Mouse (Mus musculus): Measurements from ENCODE around the gene Diras2. TPM values are rescaled to one million over a fixed set of nuclear protein-coding genes. Genes with fewer than 3 reads are reported as not detected.

The Diras2 gene
- polyA plus RNA-seq, 1 experiment = 2.0 TPM

GRCm38 (mm10) chr13:52574311-52574710 lies 43.2 kb upstream of the Diras2 start:
- Histone ChIP-seq H3K27ac (ENCODE audit: insufficient read depth, low read length) (peak overlapping the region; percentile 61; the same call in 1 of the 2 replicates), H3K27me3 (ENCODE audit: control insufficient read depth, insufficient read depth, low read length) (no peaks in the 10 kb centered on the region), H3K4me3 (ENCODE audit: extremely low read depth, insufficient read depth, insufficient read length) (no peak overlapping the region), H3K4me1 (ENCODE audit: control insufficient read depth, insufficient read depth, insufficient read length) (peaks cover 37% of the 10 kb centered on the region; the same call in 1 of the 2 replicates), H3K36me3 (ENCODE audit: control insufficient read depth, insufficient read depth, low read length) (no peaks in the 10 kb centered on the region)
- 47% methylated on average over 2 of the region's 2 CpGs for WGBS
- TF ChIP-seq POLR2A (IDR thresholded peaks at IDR 0.05; ENCODE audit: low read depth, low read length) (no peak), CTCF (IDR thresholded peaks at IDR 0.05; ENCODE audit: extremely low read depth, insufficient read depth, insufficient read length, insufficient replicate concordance) (no peak)
- DNase-seq (ENCODE audit: low read depth in 1 of 2, low spot score in 2 of 2) = no peak

- peaks cover 37% of the 10 kb centered on the region; the same call in 1 of the 2 replicates for H3K4me1 ChIP-seq (ENCODE audit: control insufficient read depth, insufficient read depth, insufficient read length)
- no peaks in the 10 kb centered on the region for H3K27me3 ChIP-seq (ENCODE audit: control insufficient read depth, insufficient read depth, low read length)
- peak overlapping the region; percentile 97 for H3K27ac ChIP-seq (ENCODE audit: insufficient read depth, low read length)
- WGBS = 38% methylated on average over 9 of the region's 9 CpGs
- no peaks in the 10 kb centered on the region for H3K36me3 ChIP-seq (ENCODE audit: control insufficient read depth, insufficient read depth, low read length)
- TF ChIP-seq CTCF (IDR thresholded peaks at IDR 0.05; ENCODE audit: extremely low read depth, insufficient read depth, insufficient read length, insufficient replicate concordance) (no peak), POLR2A (IDR thresholded peaks at IDR 0.05; ENCODE audit: low read depth, low read length) (no peak; the same call in 1 of the 2 replicates)
- DNase-seq (ENCODE audit: low read depth in 1 of 2, low spot score in 2 of 2) = peak; percentile 75 to 96
- H3K4me3 ChIP-seq (ENCODE audit: extremely low read depth, insufficient read depth, insufficient read length) = peak overlapping the region; percentile 21; the same call in 1 of the 2 replicates
Measured at GRCm38 (mm10) chr13:52572451-52573446, 41.7 kb upstream of the Diras2 start.

- peaks cover 32% of the 10 kb centered on the region; the same call in 1 of the 2 replicates for H3K4me1 ChIP-seq (ENCODE audit: control insufficient read depth, insufficient read depth, insufficient read length)
- DNase-seq (ENCODE audit: low read depth in 1 of 2, low spot score in 2 of 2) = no peak
- TF ChIP-seq CTCF (IDR thresholded peaks at IDR 0.05; ENCODE audit: extremely low read depth, insufficient read depth, insufficient read length, insufficient replicate concordance) (no peak), POLR2A (IDR thresholded peaks at IDR 0.05; ENCODE audit: low read depth, low read length) (no peak)
- 26% methylated on average over 11 of the region's 11 CpGs for WGBS
- peak overlapping the region; percentile 97 for H3K27ac ChIP-seq (ENCODE audit: insufficient read depth, low read length)
- H3K27me3 ChIP-seq (ENCODE audit: control insufficient read depth, insufficient read depth, low read length) = no peaks in the 10 kb centered on the region
- H3K4me3 ChIP-seq (ENCODE audit: extremely low read depth, insufficient read depth, insufficient read length) = peak overlapping the region; percentile 21; the same call in 1 of the 2 replicates
- no peaks in the 10 kb centered on the region for H3K36me3 ChIP-seq (ENCODE audit: control insufficient read depth, insufficient read depth, low read length)
Measured at GRCm38 (mm10) chr13:52571591-52572384, 40.7 kb upstream of the Diras2 start.

DNA sequence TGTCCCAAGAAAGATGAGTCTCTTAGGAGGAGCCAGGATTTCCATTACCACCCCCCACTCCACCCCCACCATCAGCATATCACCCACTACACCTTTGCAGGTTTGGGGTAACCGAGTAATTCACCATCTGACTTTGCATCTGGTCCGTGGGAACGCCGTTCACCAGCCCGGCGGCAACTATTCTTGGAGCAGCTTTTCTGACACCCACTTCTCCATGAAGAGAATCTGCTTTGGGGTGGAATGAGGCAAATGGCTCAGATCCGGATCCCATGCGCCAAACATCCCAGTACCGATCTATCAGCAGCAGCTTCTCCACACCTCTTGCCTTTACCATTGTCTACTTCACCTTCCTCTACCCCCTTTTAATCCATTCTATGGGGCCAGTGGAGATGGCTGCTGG lies 39.2 kb upstream of the Diras2 start:
- no peak for TF ChIP-seq POLR2A (IDR thresholded peaks at IDR 0.05; ENCODE audit: low read depth, low read length)
- no peak for TF ChIP-seq CTCF (IDR thresholded peaks at IDR 0.05; ENCODE audit: extremely low read depth, insufficient read depth, insufficient read length, insufficient replicate concordance)

GRCm38 (mm10) chr13:52569194-52569769 lies 38.2 kb upstream of the Diras2 start:
- Histone ChIP-seq H3K36me3 (ENCODE audit: control insufficient read depth, insufficient read depth, low read length) (no peaks in the 10 kb centered on the region), H3K27me3 (ENCODE audit: control insufficient read depth, insufficient read depth, low read length) (no peaks in the 10 kb centered on the region), H3K4me1 (ENCODE audit: control insufficient read depth, insufficient read depth, insufficient read length) (peaks cover 42% of the 10 kb centered on the region; the same call in 1 of the 2 replicates), H3K27ac (ENCODE audit: insufficient read depth, low read length) (peak overlapping the region; percentile 33; the same call in 1 of the 2 replicates), H3K4me3 (ENCODE audit: extremely low read depth, insufficient read depth, insufficient read length) (no peak overlapping the region)
- TF ChIP-seq CTCF (IDR thresholded peaks at IDR 0.05; ENCODE audit: extremely low read depth, insufficient read depth, insufficient read length, insufficient replicate concordance) (no peak), POLR2A (IDR thresholded peaks at IDR 0.05; ENCODE audit: low read depth, low read length) (no peak)
- DNase-seq (ENCODE audit: low read depth in 1 of 2, low spot score in 2 of 2) = no peak
- 81% methylated on average over 8 of the region's 8 CpGs for WGBS

More for the DNA sequence above, 39.2 kb upstream of the Diras2 start:
- no peaks in the 10 kb centered on the region for H3K36me3 ChIP-seq (ENCODE audit: control insufficient read depth, insufficient read depth, low read length)
- no peaks in the 10 kb centered on the region for H3K27me3 ChIP-seq (ENCODE audit: control insufficient read depth, insufficient read depth, low read length)
- no peak overlapping the region for H3K4me3 ChIP-seq (ENCODE audit: extremely low read depth, insufficient read depth, insufficient read length)
- no peak for DNase-seq (ENCODE audit: low read depth in 1 of 2, low spot score in 2 of 2)
- H3K4me1 ChIP-seq (ENCODE audit: control insufficient read depth, insufficient read depth, insufficient read length) = peaks cover 33% of the 10 kb centered on the region; the same call in 1 of the 2 replicates
- WGBS = 93% methylated on average over 9 of the region's 9 CpGs
- peak overlapping the region; percentile 21 for H3K27ac ChIP-seq (ENCODE audit: insufficient read depth, low read length)

- Histone ChIP-seq H3K4me3 (ENCODE audit: extremely low read depth, insufficient read depth, insufficient read length) (no peak overlapping the region), H3K4me1 (ENCODE audit: control insufficient read depth, insufficient read depth, insufficient read length) (peaks cover 37% of the 10 kb centered on the region; the same call in 1 of the 2 replicates), H3K36me3 (ENCODE audit: control insufficient read depth, insufficient read depth, low read length) (no peaks in the 10 kb centered on the region), H3K27ac (ENCODE audit: insufficient read depth, low read length) (peak overlapping the region; percentile 69), H3K27me3 (ENCODE audit: control insufficient read depth, insufficient read depth, low read length) (no peaks in the 10 kb centered on the region)
- WGBS = 24% methylated on average over 7 of the region's 7 CpGs
- no peak for DNase-seq (ENCODE audit: low read depth in 1 of 2, low spot score in 2 of 2)
- no peak for TF ChIP-seq POLR2A (IDR thresholded peaks at IDR 0.05; ENCODE audit: low read depth, low read length)
- no peak for TF ChIP-seq CTCF (IDR thresholded peaks at IDR 0.05; ENCODE audit: extremely low read depth, insufficient read depth, insufficient read length, insufficient replicate concordance)
Measured at GRCm38 (mm10) chr13:52566777-52567176, 35.7 kb upstream of the Diras2 start.
